Mouse (Mus musculus): ENCODE measurements around the gene Antxr2. TPM values are rescaled to one million over a fixed set of nuclear protein-coding genes. Genes with fewer than 3 reads are reported as not detected.

Antxr2 gene
- polyA plus RNA-seq, 1 experiment: 9.9 TPM

- no peak for DNase-seq (ENCODE audit: low spot score)
These were observed 116.9 kb downstream of the Antxr2 start for GRCm38 (mm10) chr5:97913901-97914300.

DNA sequence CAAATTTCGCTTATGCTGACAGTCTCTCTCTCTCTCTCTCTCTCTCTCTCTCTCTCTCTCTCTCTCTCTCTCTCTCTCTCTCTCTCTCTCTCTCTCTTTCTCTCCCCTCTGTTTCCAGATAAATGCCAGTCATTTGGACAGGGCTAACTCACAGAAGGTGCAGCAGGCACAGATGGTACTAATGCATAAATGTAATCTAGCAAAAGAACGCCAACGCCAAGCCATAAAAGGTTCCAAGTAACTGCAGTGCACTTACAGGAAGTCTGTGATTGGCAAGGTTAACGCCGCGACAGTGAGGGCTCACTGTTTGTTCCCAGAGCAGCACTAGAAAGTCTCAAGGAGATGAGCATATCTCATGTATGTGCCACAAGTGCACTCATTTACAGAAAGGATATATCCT lies 123.4 kb downstream of the Antxr2 start:
- no peak for DNase-seq (ENCODE audit: low spot score)

DNA sequence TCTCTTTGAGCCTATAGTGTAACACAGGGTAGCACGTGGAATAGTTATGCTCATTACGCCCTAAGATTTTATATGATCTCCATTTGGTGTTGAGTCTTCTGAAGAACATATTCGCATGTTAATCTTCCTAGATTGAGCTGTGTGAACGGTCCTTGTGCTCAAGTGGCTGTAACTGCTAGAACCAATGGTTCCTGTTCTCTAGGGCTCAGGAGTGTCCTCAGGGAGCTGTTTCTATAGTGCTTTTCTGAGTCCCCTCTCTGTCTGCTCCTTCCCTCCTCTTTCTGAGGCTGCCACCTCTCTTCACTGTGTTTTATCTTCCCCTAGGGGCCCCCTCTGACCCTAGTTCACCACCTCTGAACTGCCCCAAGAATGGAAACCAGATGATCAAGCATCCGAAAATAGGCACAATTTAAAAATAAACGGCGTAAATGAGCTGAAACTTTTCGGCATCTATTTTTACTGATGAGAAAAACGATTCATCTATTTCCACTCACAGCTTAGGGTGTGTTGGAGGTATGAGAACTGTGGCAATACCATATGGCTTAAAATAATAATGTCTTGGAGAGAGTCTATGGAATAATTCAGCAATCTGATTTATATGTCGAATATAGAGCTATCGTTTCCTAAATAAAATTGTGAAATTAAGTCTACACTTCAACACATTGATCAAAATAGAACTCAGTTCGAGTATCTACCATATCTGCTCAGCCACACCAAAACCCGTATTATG lies 124.1 kb downstream of the Antxr2 start:
- DNase-seq (ENCODE audit: low spot score): no peak

DNA sequence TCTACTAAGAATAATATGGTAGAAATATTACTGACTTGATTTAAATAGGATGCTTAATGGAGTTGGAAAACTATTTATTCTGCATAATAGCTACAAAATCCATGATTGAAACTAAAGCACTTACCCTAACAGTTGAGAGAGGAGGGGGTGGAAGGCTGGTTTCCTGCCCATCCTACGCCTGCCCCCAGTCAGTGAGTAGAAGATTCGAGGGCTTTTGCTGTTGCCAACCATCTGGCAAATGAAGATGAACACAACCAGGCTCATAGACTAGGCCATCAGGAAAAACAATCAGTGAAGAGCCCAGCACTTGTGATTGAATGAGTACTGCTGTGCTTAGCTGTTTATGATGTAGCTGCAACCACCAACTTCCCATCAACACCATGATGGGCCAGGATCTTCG lies 125.0 kb downstream of the Antxr2 start:
- DNase-seq (ENCODE audit: low spot score): no peak

DNA sequence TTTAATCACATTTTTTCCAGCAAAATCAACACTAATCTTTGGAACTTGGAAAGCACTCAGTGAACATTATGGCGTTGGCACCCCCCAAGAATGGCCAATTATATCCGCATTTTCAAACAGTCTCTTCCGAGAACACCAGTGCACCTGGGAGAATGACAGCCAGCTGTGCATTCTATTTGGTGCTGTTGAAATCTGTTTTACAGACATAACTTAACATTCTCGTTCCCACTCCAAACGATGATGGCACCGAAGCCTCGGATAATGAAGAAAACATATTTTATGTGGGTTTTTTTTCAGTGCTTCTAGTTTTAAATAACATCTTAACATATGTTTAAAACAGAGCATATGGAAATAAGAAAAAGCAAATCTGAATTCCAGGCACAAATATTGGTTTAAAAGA lies 129.7 kb downstream of the Antxr2 start:
- DNase-seq (ENCODE audit: low spot score): no peak

DNA sequence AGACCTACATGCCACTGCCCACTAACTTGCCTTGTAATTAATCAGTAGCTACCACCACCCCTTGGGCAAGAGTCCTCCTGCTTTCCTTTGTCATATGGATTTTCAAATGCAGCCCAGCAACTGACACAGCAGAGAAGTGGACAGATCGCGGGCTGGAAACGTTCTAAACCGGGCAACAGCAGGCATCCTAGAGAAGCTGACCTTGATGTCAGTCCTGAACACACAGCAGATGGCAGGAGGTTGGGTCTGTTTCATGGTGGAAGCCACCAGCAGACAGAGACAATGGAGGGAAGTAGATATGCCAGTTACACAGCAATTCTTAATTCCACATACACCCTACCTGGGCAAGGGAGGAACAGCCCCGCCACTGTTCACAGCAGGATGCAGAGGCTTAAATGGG lies 131.5 kb downstream of the Antxr2 start:
- no peak for DNase-seq (ENCODE audit: low spot score)

- DNase-seq (ENCODE audit: low spot score): no peak
These were observed 145.4 kb downstream of the Antxr2 start for GRCm38 (mm10) chr5:97885427-97885826.

GRCm38 (mm10) chr5:97884110-97884509 lies 146.7 kb downstream of the Antxr2 start:
- DNase-seq (ENCODE audit: low spot score): no peak

DNA sequence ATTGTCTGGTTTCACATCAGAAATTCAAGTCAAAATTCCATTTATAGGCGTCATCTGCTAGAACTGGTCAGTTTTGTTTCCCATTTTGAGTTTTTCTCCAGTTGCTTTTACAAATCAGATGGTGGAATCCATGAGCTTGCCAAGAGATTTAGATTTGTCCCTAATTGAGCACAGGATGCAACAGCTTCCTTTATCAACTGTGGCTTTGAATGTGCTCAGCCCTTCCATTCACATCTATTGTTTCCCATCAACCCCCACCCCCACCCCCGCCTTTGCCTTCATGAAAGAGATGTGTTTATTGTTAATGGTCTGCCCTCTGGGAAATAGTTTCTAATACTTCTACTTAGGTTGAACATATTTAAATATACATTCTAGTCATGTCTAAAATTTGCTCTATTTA lies 149.4 kb downstream of the Antxr2 start:
- no peak for DNase-seq (ENCODE audit: low spot score)

GRCm38 (mm10) chr5:97880115-97880514 lies 150.7 kb downstream of the Antxr2 start:
- no peak for DNase-seq (ENCODE audit: low spot score)

DNA sequence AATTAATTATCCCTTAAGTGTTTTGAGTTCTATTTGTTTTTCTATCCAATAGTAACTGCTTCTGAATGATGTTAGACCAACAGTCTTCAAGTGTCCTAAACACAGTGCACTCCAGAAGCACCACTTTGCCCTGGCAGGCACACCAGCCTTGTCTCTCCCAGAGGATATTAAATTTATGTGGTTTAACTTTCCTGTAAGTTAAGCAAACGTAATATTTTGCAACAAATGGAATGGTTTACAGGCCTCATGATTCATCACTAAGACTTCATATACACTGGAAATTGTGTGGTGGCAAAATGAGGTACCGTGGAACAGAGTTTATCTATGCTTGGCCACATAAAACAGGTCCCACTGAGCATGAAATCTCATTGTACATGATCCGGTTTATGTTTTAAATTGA lies 152.0 kb downstream of the Antxr2 start:
- no peak for DNase-seq (ENCODE audit: low spot score)

- DNase-seq (ENCODE audit: low spot score): no peak
These were observed 152.5 kb downstream of the Antxr2 start for GRCm38 (mm10) chr5:97878215-97878794.

- DNase-seq (ENCODE audit: low spot score): no peak
These were observed 153.9 kb downstream of the Antxr2 start for GRCm38 (mm10) chr5:97876895-97877294.

GRCm38 (mm10) chr5:97867921-97868320 lies 162.9 kb downstream of the Antxr2 start:
- DNase-seq (ENCODE audit: low spot score): no peak

DNA sequence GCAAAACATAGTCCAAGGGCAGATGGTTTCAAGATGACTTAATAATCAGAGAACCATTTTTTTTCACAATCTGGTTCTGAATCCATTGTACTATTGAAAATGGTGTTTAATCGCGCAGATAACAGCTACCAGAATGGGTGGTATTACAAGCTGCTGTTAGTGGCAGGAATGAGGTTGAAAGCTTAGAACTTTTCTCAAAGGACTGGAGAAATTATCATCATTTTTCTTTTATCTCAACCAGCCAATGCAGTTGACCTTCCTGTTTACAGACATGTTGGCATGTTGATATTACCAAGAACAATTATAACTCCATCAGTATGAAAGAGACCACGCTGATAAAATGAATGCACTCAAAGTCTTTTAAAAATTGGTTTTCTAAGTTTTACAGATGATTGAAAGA lies 163.9 kb downstream of the Antxr2 start:
- no peak for DNase-seq (ENCODE audit: low spot score)

- DNase-seq (ENCODE audit: low spot score): no peak
These were observed 173.7 kb downstream of the Antxr2 start for GRCm38 (mm10) chr5:97857101-97857500.

- DNase-seq (ENCODE audit: low spot score): no peak
These were observed 178.7 kb downstream of the Antxr2 start for GRCm38 (mm10) chr5:97851981-97852748.

- DNase-seq (ENCODE audit: low spot score): no peak
These were observed 183.5 kb downstream of the Antxr2 start for GRCm38 (mm10) chr5:97847204-97847895.

GRCm38 (mm10) chr5:97846503-97846902 lies 184.3 kb downstream of the Antxr2 start:
- no peak for DNase-seq (ENCODE audit: low spot score)

DNA sequence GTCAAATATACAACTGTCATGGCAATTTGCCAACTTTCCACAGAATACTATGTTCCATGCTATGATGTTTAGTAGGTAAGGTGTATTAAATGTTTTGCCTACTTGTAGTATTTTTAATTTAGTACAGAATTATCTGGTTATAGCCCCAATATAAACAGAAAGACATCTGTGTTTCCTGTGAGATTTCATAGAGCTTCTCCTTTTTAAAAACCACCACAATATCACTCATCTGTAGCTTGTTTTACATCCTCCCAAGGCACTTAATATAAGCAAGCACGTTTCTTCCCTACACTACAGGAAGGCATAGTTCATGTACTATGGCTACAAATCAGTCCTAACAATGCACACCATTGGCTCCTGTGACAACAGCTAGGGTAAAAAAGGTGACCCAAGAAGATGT lies 188.8 kb downstream of the Antxr2 start:
- DNase-seq (ENCODE audit: low spot score): no peak

DNA sequence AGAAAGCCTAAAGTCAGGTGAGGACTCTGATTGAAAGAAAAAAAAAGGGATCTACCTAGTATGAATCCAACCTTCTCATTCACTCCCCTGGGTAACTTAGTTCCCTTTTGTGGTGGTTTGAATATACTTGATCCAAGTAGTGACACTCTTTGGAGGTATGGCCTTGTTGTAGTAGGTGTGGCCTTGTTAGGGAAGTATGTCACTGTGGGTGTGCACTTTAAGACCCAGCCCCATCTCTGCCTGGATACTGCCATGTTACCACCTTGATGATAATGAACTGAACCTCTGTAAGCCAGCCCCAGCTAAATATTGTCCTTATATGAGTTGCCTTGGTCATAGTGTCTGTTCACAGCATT lies 190.9 kb downstream of the Antxr2 start:
- DNase-seq (ENCODE audit: low spot score): no peak

- DNase-seq (ENCODE audit: low spot score): no peak
These were observed 191.4 kb downstream of the Antxr2 start for GRCm38 (mm10) chr5:97839271-97839923.

All from urinary bladder, adult 2 months (tissue).